Mouse (Mus musculus): ENCODE measurements around the gene Ltb4r2.

The Ltb4r2 gene

DNA sequence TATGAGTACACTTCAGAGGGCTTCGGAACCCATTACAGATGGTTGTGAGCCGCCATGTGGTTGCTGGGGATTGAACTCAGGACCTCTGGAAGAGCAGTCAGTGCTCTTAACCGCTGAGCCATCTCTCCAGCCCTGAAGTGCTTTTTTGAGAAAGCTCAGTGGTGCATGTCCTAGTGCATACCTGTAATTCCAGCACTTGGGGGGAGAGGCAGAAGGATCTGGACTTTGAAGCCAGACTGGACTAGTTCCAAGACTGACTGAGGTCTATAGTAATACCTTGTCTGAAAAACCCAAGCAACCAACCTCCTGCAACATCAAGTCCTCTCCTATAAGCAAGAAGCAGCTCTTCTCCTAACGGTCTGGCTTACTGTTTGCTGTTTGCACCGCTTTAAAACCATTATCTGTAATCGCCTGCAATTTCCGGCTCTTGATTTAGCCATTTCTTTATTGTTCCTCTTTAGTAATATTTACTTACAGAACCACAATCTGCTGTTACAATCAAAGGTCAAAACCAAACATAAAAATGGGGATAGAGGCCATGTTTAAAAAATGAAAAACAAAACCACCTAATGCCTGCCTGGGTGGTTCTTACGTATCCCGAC, 24.0 kb upstream of the Ltb4r2 start:
- DNase-seq, result no peak

DNA sequence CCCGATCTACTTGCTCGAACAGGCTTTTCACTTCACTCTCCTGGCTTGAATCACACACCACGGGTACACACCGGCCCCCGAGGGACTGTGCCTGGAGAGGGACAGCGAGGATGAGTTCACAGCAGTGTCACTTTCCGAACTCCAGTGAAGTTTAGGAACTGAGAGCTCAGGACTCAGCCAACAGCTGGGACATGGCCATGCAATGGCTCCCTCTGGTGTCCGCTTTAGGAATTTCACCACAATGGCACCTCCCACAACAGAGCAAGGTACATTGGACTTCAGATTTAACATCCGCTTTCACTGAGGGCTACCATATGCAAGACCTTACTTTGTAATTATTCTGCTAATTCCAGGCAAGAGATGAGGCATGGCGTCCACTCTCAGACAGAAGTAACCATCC, 17.5 kb upstream of the Ltb4r2 start:
- DNase-seq, result peak; percentile 90

GRCm38 (mm10) chr14:55745180-55745860, 15.9 kb upstream of the Ltb4r2 start, which contains the start of the genes Dhrs1 and Nop9:
Gene Dhrs1, minus strand, starts transcription at chr14:55745690.
Gene Nop9, plus strand, starts transcription at chr14:55745693.
- peak; percentile 87 for DNase-seq

DNA sequence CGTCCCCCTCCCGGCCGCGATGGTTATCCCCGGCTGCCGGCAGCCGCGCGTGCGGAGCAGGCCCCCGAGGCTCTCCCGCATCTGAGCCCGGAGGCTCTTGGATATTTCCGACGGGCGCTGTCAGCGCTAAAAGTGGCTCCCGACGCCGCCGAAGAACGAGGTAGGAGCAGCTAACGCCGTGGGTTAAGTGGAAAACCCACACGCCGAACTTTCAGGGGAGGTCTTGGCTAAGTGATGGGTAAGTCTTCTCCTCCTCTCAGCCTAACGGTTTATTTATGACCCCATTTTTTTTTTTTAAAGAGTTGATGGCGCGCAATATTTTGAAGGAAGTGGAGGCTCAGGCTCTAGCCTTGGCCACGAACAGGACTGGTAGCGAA, 15.4 kb upstream of the Ltb4r2 start:
- no peak for DNase-seq

GRCm38 (mm10) chr14:55747051-55747847, 14.0 kb upstream of the Ltb4r2 start:
- no peak for DNase-seq

DNA sequence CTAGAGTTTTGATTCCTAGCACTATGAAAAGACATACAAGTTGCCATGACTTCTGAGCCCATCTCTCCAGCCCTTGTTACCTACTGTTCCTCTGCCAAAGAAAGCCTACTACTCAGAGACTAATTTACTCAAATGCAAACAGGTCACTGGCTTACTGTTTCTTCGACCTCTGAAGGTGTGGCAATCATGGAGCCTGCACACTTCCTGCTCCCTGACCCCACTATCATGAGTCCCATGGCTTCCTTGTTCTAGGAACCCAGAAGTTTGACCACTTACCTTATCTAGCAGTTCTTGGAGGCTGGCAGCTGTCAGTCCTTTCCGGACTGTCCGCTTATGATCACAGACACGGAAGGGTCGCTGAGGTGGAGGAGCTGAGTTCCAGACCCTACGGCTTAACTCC, 3.7 kb upstream of the Ltb4r2 start:
- no peak for DNase-seq

GRCm38 (mm10) chr14:55758363-55758784, 2.9 kb upstream of the Ltb4r2 start, which contains the start of gene Cideb:
Gene Cideb, minus strand, starts transcription at chr14:55758458.
- no peak for DNase-seq

DNA sequence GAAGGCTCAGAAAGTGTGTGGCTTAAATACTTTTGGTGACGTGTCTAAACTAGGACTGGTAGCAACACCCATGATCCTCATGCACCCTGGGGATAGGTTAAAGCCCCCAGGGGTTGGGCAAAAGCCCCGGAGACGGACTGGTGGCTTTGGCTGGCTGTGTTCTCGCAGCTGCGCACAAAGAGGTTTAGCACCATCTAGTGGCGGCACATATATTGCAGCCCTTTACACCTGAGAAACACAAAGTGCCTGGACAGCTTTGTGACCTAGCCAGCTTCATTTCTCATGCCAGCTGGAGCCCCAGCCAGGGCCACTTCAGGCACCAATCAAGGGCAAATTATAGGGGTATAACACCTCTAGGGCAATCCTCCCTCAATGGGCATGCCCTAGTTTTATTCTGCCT, 1.1 kb upstream of the Ltb4r2 start:
- peak; percentile 86 for DNase-seq

GRCm38 (mm10) chr14:55762001-55762821, 983 bp downstream of the Ltb4r2 start:
- peak; percentile 26 for DNase-seq

GRCm38 (mm10) chr14:55763166-55763565, 1.9 kb downstream of the Ltb4r2 start:
- no peak for DNase-seq

- DNase-seq, result no peak
Observed at GRCm38 (mm10) chr14:55765696-55766095, 4.5 kb downstream of the Ltb4r2 start, which contains the start of gene Ltb4r1. Gene Ltb4r1, plus strand, starts transcription at chr14:55765962.

DNA sequence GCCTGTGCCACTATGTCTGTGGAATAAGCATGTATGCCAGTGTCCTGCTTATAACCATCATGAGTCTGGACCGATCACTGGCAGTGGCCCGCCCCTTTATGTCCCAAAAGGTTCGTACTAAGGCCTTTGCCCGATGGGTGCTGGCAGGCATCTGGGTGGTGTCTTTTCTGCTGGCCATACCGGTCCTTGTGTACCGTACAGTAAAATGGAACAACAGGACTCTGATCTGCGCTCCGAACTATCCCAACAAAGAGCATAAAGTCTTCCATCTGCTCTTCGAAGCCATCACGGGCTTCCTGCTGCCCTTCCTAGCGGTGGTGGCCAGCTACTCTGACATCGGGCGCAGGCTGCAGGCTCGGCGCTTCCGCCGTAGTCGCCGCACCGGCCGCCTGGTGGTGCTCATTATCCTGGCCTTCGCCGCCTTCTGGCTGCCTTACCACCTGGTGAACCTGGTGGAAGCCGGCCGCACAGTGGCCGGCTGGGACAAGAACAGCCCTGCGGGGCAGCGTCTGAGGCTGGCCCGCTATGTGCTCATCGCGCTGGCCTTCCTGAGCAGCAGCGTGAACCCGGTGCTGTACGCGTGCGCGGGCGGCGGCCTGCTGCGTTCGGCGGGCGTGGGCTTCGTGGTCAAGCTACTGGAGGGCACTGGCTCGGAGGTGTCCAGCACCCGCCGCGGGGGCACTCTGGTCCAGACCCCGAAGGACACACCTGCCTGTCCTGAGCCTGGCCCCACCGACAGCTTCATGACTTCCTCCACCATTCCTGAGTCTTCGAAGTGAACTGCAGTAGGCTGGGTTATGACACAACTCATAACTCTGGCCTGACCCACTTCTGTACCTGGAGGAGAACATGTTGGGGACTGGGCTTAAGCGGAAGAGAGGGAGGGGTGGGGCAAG, 6.5 kb downstream of the Ltb4r2 start:
- no peak for DNase-seq

DNA sequence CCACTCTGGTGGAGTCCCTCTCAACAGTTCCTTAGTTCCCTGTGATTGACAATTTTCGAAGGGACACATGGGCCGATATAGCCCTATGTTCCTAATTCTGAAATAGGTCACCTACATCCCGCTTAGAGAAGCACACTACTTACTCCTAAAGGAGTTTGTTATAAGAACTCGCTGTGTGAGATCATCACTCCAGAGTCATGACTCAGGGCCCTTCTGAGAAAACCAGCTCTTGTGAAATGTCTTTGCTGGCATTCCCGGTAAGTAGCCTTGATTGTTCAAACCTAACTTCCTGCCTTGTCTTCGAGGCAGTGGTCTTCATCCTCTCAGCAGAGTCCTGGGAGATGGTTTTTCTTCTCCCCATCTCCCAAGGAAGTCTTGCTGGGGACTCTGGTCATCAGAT, 7.3 kb downstream of the Ltb4r2 start:
- no peak for DNase-seq

DNA sequence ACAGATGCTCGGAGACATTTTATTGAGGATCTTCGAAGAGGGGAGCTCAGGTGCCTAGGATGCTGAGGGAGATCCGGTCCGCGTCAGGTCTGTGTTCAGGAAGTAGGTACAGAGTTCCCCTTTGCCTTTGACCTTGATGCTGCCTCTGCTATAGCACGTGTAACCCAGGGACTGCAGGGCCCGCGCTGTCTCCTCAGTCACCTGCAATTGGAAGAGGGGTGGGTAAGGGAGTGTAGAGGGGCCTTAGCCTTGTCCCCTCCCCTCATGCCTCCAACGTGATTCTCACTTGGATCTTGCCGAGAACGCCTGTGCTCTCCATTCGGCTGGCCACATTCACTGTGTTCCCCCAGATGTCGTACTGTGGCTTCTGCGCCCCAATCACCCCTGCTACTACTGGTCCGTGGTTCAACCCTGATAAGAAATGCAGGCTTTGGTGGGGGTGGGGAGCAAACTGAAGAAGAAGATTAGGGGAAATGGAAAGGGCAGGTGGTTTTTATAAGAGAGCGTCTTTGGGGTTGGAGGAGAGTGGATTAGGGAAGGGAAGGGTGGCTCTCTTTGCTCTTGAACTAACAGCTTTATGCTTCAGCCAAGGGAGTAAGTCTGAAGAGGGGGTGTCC, 8.0 kb downstream of the Ltb4r2 start:
- DNase-seq, result no peak

- DNase-seq, result no peak
Observed at GRCm38 (mm10) chr14:55776711-55777110, 15.5 kb downstream of the Ltb4r2 start.

DNA sequence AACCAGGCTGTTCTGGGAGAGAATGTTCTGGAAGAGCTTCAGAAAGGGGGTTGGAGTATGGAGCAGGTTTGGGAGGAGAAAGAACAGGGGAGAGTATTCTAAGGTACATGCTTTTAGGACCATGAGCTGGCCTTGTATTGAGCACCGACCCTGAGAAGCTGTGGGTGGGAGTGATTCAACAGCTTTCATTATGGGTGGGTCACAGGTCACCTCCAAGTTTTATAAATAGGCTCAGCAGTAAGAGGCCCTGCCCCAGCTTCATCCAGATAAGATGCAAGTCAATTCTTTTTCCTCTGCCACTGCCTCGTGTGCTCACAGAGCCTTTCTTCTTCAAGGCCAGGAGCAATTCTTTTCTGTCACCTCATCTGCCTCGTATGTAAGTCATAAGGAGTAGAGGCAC, 15.9 kb downstream of the Ltb4r2 start:
- no peak for DNase-seq

- DNase-seq, result no peak
Observed at GRCm38 (mm10) chr14:55777806-55778205, 16.6 kb downstream of the Ltb4r2 start.

DNA sequence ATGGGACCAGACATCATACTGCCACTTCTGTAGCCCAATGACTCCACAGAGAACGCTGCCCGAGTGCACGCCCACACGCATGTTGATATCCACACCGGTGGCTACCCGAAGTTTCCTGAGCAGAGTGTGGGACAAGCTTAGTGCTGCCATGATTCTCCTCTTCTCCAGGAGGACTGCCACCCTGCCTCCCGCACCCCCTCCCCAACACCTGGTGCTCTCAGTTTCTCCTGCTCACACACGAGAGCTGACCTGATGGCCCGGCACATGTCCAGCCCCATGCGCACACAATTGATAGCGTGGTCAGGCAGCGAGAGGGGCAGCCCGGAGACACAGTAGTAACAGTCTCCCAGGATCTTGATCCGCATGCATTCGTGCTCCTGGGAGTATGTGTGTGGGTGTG, 17.5 kb downstream of the Ltb4r2 start:
- no peak for DNase-seq

GRCm38 (mm10) chr14:55779656-55780055, 18.4 kb downstream of the Ltb4r2 start:
- no peak for DNase-seq

GRCm38 (mm10) chr14:55780736-55781135, 19.5 kb downstream of the Ltb4r2 start:
- DNase-seq, result no peak

DNA sequence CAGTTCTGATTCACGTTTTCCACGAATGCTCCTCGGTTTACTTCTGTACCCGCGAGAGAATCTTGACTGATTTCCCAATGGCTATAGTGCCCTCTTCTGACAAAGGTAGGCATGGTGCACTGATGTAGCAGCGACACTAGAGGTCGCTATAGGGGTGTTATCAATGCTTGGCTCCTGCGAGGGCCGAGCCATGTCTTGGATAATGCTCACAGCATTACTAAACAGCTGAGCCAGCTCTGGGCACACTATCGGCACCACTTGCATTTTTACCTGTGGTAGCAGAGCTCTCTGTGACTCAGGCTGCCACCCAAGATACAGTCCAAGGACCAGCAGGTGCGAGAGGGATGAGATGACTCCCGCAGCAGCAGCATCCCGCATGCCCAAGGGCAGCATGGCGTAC, 20.1 kb downstream of the Ltb4r2 start:
- DNase-seq, result peak; percentile 55

All from thymus, postnatal 25 days (tissue).